Mouse (Mus musculus) kidney, adult 2 months (tissue): ENCODE data around the gene Galnt9.

ENCODE experiments used
- CTCF ChIP-seq: fragments of 200-500 bp; conservative IDR thresholded peaks from 2 replicates; pipeline ENCODE4 v1.5.1; 2011; ENCODE audit warnings: low read depth, mild to moderate bottlenecking, control low read depth, low read length, moderate library complexity, mixed read lengths; ENCODE audit not compliant: insufficient read depth, insufficient read length
- POLR2A ChIP-seq: fragments of 200-500 bp; IDR thresholded peaks from one replicate; pipeline ENCODE4 v1.6.1; 2011; ENCODE audit warnings: low read depth, low read length, control low read depth

GRCm38 (mm10) chr5:110495051-110495450 lies 49.1 kb upstream of the Galnt9 start:
- TF ChIP-seq POLR2A = no peak
- no peak for TF ChIP-seq CTCF
